Mouse (Mus musculus) heart, embryonic 16.5 days (tissue): ENCODE data around the gene Gfra1. TPM values are rescaled to one million over a fixed set of nuclear protein-coding genes. Genes with fewer than 3 reads are reported as not detected.

ENCODE experiments used
- ATAC-seq: fragments of 200-750 bp; cut with Nextera tagmentation; replicated peaks from 2 replicates; pipeline ENCODE4 v1.8.0; 2017; ENCODE audit warnings: moderate number of reproducible peaks; ENCODE audit not compliant: insufficient read depth, low FRiP score; ENCODE audit errors: extremely low read depth
- H3K27ac ChIP-seq: fragments of 300-500 bp; sonication (generic); 2 replicates; pipeline ENCODE4 v1.5.1; 2014; ENCODE audit warnings: mild to moderate bottlenecking, low read length, control low read depth, moderate library complexity
- H3K27me3 ChIP-seq: fragments of 300-500 bp; sonication (generic); 2 replicates; pipeline ENCODE4 v1.6.1; 2014; ENCODE audit warnings: low read length, mixed read lengths; ENCODE audit not compliant: control insufficient read depth, insufficient read depth
- H3K36me3 ChIP-seq: fragments of 300-500 bp; sonication (generic); 2 replicates; pipeline ENCODE4 v1.6.1; 2014; ENCODE audit not compliant: control insufficient read depth, insufficient read depth
- H3K4me1 ChIP-seq: fragments of 300-500 bp; sonication (generic); 2 replicates; pipeline ENCODE4 v1.6.1; 2014; ENCODE audit warnings: low read length, mixed read lengths; ENCODE audit not compliant: control insufficient read depth, insufficient read depth
- H3K4me2 ChIP-seq: fragments of 300-500 bp; sonication (generic); 2 replicates; pipeline ENCODE4 v1.6.1; 2014; ENCODE audit warnings: low read depth, mild to moderate bottlenecking, control low read depth, low read length
- H3K4me3 ChIP-seq: fragments of 300-500 bp; sonication (generic); 2 replicates; pipeline ENCODE4 v1.5.1; 2014; ENCODE audit warnings: mild to moderate bottlenecking, control low read depth, low read length
- H3K9ac ChIP-seq: fragments of 300-500 bp; sonication (generic); 2 replicates; pipeline ENCODE4 v1.6.1; 2014; ENCODE audit warnings: low read length, control low read depth
- H3K9me3 ChIP-seq: fragments of 300-500 bp; sonication (generic); replicated peaks from 2 replicates; pipeline ENCODE4 v1.6.1; 2016; ENCODE audit warnings: low read length; ENCODE audit not compliant: control insufficient read depth
- WGBS: fragments of 180-500 bp; shearing (Covaris S2); extraction: QIAGEN DNeasy Blood & Tissue Kit; methylation state at CpG from one replicate; pipeline ENCODE4 v1.1.7; 2014; 5-methylcytosine and 5-hydroxymethylcytosine counted together
- polyA plus RNA-seq: library from polyadenylated mRNA; unstranded; fragments of >200 nt; fragmentation: Nextera tagmentation; extraction: Ambion mirVana; gene quantifications from 2 replicates; pipeline ENCODE4 v1.2.1, GENCODE M21; 2015

Gene Gfra1
- polyA plus RNA-seq, 1 experiment from 2014 or later = 13.1 TPM

DNA sequence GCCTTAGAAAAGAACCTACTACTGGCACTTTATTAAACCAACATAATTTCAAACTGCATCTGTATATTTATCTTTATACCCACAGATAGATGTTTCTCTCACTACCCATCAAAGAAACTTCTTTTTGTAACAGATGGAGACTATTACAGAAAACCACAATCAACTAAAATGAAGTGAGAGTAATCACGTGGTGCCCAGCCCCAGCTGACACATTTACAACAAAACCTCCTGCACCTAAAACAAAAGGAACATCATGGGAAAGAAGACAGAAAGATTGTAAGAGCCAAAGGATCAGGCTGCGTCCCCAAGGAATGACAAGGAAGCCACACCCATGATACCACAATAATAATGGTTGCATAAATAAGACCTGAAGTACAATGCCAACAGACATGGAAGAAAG lies 143.2 kb downstream of the Gfra1 start:
- peaks cover 7% of the 10 kb centered on the region for H3K9me3 ChIP-seq
- no peaks in the 10 kb centered on the region for H3K4me1 ChIP-seq
- H3K27me3 ChIP-seq = no peaks in the 10 kb centered on the region
- H3K4me3 ChIP-seq = no peak overlapping the region
- ATAC-seq = no peak
- H3K9ac ChIP-seq = no peak overlapping the region
- H3K27ac ChIP-seq = no peak overlapping the region
- H3K36me3 ChIP-seq = peaks cover 3% of the 10 kb centered on the region; the same call in 1 of the 2 replicates
- H3K4me2 ChIP-seq = no peak overlapping the region
- 76% methylated on average over 2 of the region's 2 CpGs for WGBS

DNA sequence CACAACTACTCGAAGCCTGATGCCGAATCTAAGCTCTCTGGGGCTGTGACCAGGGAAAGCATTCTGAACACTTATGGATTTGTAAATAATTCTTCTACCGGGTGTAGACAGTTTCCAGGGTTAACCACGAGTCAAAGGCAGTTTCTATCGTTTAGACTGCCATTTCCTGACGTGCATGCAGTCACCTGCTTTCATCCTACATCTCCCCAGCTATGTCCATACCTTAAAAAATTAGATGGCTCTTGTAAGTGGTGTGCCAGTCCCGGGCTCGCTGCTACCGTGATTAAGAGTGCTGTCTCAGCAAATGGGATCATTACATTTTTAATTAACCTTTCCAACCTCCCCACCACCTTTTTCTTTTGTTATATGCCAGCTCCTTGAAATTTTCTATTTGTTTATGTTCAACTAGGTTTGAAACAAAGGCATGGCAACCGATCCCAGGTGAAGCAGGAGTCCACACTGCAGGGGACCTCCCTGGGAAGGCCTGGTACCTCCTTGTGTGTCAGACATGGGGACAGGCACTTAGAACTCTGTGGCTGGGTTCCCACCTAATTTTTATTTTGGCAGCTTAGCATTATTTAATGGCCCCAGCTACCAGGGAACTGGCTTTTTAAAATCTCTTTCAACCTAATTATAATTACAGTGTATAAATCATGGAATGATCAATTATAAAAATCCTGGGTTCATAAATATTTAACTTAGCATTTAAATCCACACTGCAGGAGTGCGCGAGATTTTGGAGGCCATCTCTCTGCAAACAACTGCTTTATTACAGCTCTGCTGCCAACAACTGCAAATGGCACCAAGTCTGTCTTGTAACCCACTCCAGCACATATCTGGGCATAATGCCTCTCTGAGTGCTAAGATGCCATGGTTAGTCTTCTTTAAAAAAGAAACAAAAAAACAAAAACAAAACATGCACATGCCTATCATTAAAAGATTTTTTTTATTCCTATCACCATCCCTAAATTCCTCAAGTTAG lies 145.1 kb downstream of the Gfra1 start:
- no peak for ATAC-seq
- 74% methylated on average over 12 of the region's 12 CpGs for WGBS
- peaks cover 9% of the 10 kb centered on the region for H3K9me3 ChIP-seq
- no peak overlapping the region for H3K27ac ChIP-seq
- H3K4me1 ChIP-seq = no peaks in the 10 kb centered on the region
- peaks cover 3% of the 10 kb centered on the region; the same call in 1 of the 2 replicates for H3K36me3 ChIP-seq
- no peak overlapping the region for H3K9ac ChIP-seq
- no peak overlapping the region for H3K4me3 ChIP-seq
- no peaks in the 10 kb centered on the region for H3K27me3 ChIP-seq
- H3K4me2 ChIP-seq = no peak overlapping the region

DNA sequence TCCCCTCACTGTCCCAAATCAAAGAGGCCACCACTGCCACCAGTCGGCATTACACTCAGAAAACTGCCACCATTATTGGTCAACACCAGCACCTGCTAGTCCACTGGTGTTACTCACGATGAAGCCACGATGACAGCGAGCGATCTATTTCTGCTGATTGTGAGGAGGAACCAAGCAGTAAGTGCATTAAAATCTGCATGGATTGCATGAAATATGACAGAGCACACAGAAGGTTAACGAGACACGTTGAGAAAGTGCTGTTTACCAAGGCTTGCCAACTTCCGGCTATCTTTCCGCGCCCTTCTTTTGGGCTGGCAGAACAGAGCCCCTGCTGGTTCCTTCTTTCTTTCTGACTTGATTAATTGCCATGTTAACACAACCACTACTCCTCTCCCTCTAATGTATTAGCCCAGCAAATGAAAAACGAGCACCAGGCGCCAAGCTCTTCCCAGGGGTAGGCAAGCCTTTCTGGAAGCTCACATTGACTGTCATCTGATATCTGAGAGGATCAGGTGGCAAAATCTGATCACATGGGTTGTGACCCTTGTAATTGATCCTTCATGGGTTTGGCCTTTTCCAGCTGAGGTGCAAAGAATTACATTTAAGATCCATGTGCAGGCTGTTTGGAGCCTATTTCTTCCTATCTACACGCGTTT lies 146.0 kb downstream of the Gfra1 start:
- no peak overlapping the region for H3K4me2 ChIP-seq
- H3K36me3 ChIP-seq = peaks cover 3% of the 10 kb centered on the region; the same call in 1 of the 2 replicates
- no peak overlapping the region for H3K4me3 ChIP-seq
- no peaks in the 10 kb centered on the region for H3K4me1 ChIP-seq
- 79% methylated on average over 14 of the region's 14 CpGs for WGBS
- peaks cover 9% of the 10 kb centered on the region for H3K9me3 ChIP-seq
- H3K9ac ChIP-seq = no peak overlapping the region
- H3K27ac ChIP-seq = no peak overlapping the region
- no peaks in the 10 kb centered on the region for H3K27me3 ChIP-seq
- no peak for ATAC-seq

DNA sequence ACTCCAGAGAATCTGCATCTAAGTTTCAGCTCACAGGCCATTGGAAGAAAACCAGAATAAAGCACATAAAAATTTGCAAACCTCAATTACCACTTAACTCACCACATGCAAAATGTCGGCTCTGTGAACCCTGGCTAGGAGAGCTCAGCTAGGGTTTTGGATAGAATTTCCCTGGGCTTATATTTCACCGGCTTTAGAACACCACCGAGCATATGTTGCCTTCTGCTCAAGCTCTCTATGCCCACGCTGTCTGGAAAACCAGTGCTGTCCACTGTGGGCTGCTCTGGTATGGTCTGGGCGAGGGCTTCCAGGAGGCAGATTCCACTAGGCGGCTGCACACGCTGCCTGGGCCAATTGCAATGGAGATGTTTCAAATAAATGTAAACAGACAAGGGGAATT lies 154.6 kb downstream of the Gfra1 start:
- H3K9ac ChIP-seq = no peak overlapping the region
- peaks cover 2% of the 10 kb centered on the region; the same call in 1 of the 2 replicates for H3K9me3 ChIP-seq
- no peaks in the 10 kb centered on the region for H3K4me1 ChIP-seq
- WGBS = 83% methylated on average over 7 of the region's 7 CpGs
- H3K36me3 ChIP-seq = no peaks in the 10 kb centered on the region
- ATAC-seq = no peak
- H3K27ac ChIP-seq = no peak overlapping the region
- no peaks in the 10 kb centered on the region for H3K27me3 ChIP-seq
- no peak overlapping the region for H3K4me3 ChIP-seq
- H3K4me2 ChIP-seq = no peak overlapping the region

DNA sequence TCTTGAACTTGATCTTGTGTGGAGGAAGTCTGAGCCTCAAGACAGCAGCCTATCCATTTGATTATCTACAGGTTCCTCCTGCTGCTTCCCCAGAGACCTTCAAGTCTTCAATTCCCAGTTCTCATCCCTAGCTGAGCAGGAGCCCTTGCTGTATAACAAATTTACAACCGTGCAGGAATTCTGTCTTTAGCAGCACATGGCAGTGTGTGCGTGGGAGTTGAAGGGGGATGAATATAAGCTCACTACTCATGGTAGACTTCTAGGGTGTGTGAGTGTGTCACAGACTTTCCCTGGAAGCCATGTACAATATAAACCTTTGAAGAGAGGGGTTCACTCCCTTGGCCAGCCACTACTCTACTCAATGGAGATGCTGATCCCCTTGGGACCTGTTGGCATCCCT lies 157.8 kb downstream of the Gfra1 start:
- WGBS = 66% methylated on average over 2 of the region's 2 CpGs
- Histone ChIP-seq H3K27me3 (no peaks in the 10 kb centered on the region), H3K4me2 (no peak overlapping the region), H3K9me3 (no peaks in the 10 kb centered on the region), H3K36me3 (no peaks in the 10 kb centered on the region), H3K4me3 (no peak overlapping the region), H3K27ac (no peak overlapping the region), H3K9ac (no peak overlapping the region), H3K4me1 (no peaks in the 10 kb centered on the region)
- no peak for ATAC-seq

DNA sequence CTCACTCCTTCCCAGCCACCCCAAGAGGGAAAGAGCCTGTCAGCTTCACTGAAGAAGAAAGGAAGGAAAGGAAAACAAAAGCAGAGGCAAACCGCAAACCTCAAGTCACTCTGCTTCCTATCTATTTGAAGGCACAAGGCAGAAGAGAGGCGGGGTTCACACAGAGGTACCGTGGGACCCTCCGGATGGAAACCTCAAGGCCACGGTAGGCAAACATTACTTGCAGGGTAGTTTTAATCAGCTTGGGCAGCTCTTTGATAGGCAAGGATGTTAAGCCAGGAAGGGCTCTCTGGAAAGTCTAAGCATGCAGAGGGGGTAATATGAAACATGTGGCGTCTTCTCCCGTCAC lies 158.9 kb downstream of the Gfra1 start:
- no peak overlapping the region for H3K4me3 ChIP-seq
- no peaks in the 10 kb centered on the region for H3K36me3 ChIP-seq
- no peaks in the 10 kb centered on the region for H3K27me3 ChIP-seq
- WGBS = 45% methylated on average over 7 of the region's 7 CpGs
- no peaks in the 10 kb centered on the region for H3K4me1 ChIP-seq
- no peak overlapping the region for H3K4me2 ChIP-seq
- H3K27ac ChIP-seq = no peak overlapping the region
- H3K9me3 ChIP-seq = no peaks in the 10 kb centered on the region
- no peak overlapping the region for H3K9ac ChIP-seq
- ATAC-seq = no peak

DNA sequence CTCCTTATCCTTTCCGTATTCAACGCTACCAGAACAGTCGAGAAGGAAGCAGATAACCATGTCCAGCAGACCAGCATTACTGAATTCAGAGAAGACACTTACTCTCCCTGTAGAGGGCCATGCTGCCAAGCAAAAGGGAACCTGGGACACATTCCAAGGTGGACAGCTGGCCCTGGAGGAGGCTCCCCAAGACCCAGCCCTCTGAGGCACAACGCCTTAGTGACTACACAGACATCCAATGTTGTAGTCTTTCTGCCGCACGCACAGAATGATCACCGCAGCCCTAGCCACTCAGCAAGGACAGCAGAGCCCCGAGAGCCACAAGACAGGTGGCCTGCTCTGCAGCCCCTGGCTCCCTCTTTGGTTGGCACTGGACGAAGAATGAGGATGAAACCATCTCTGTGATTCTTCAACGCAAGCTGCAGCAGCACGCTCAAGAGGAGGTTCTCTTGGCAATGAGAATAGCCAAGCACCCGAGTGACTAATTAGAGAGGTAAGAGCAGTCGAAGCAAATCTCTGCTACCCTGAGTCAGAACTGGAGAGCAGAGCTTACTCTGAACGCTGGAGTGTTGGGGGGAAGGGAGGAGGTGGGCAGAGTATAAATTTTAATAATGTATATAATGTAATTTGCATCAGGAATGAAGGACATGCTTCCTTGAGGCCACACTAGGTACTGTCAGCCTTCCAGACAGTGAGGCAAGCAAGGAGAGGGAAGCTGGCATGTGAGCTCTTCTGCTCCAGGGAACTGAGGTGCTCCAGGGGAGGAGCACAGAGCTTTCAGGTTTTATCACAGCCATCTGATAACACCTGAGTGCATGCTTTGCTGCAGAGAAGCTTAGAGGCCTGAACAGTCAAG lies 159.5 kb downstream of the Gfra1 start:
- H3K4me2 ChIP-seq = no peak overlapping the region
- no peaks in the 10 kb centered on the region for H3K4me1 ChIP-seq
- no peaks in the 10 kb centered on the region for H3K27me3 ChIP-seq
- no peak for ATAC-seq
- no peak overlapping the region for H3K4me3 ChIP-seq
- WGBS = 74% methylated on average over 14 of the region's 14 CpGs
- H3K9ac ChIP-seq = no peak overlapping the region
- no peaks in the 10 kb centered on the region for H3K9me3 ChIP-seq
- H3K36me3 ChIP-seq = no peaks in the 10 kb centered on the region
- H3K27ac ChIP-seq = no peak overlapping the region

DNA sequence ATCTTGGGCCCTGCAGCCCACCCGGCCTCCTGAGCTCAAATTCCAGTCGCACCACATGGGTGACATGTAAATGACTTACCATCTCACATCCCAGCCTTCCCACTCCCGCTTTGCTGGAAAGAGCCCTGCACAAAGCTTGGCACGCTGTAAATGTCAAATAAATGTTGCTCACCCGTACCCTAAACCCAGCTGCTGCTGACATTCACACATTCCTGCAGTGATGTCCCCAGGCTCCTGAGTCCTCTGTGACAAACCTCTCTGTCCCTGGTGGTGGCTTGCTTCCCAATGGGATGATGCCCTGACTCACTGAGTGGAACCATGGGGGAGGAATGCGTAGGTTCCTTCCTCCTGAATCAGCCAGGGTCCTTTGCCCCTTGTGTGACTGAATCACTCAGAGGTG lies 167.6 kb downstream of the Gfra1 start:
- no peak overlapping the region for H3K4me3 ChIP-seq
- no peak overlapping the region for H3K4me2 ChIP-seq
- 63% methylated on average over 6 of the region's 6 CpGs for WGBS
- no peak overlapping the region for H3K27ac ChIP-seq
- H3K4me1 ChIP-seq = no peaks in the 10 kb centered on the region
- ATAC-seq = no peak
- no peaks in the 10 kb centered on the region for H3K9me3 ChIP-seq
- H3K27me3 ChIP-seq = no peaks in the 10 kb centered on the region
- H3K9ac ChIP-seq = no peak overlapping the region
- no peaks in the 10 kb centered on the region for H3K36me3 ChIP-seq
